Mouse (Mus musculus): ENCODE results near the gene Irak3. TPM values are rescaled to one million over a fixed set of nuclear protein-coding genes. Genes with fewer than 3 reads are reported as not detected.

Irak3 gene
- polyA plus RNA-seq, 1 experiment from 2014 or later, result 0.25 TPM

DNA sequence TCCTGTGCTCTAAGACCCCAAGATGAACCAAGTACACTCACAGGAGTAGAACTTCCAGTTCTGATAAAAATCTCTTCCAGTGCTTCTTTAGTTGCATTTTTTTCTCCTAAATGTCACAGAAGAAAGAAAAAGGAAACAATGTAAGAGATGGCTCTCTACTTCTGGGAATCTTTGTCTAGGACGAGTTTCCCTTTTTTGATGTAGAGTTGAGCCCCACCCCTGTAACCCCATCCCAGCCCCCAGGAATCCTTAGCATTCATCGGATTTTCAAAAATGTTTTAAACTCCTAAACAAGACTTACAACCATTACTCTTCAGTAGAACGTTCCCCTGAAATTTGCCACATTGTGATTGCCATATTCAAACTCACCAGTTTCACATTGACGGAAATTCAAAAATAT, 31.7 kb downstream of the Irak3 start:
- no peaks in the 10 kb centered on the region for H3K36me3 ChIP-seq
- H3K4me1 ChIP-seq (replicated peaks), result no peaks in the 10 kb centered on the region
- no peak overlapping the region for H3K9ac ChIP-seq
- no peak overlapping the region for H3K27ac ChIP-seq (replicated peaks)
- H3K4me3 ChIP-seq, result no peak overlapping the region
- no peak overlapping the region for H3K4me2 ChIP-seq
- H3K9me3 ChIP-seq, result no peaks in the 10 kb centered on the region
- ATAC-seq (ENCODE audit: low FRiP score, low read depth), result no peak
- WGBS, result 73% methylated on average over 4 of the region's 4 CpGs
- H3K27me3 ChIP-seq, result no peaks in the 10 kb centered on the region

DNA sequence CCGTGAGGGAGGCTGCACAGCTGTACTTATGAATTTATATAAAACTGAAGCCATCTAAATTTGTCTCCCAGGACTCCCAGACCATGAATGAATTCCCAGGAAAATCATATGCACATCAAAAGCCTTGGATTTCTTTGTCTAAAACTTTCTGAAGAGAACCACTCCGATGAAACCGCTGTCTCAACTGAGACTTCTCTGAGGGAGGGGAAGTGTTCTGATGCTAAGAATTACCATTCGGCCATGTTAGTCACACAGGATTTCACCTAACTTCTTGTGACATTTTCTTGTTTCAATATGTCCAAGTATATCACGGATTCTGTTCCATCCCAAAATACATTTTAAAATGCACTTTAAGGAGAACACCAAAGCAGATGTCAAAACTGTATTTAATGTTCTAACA, 32.1 kb downstream of the Irak3 start:
- WGBS, result 66% methylated on average over 5 of the region's 5 CpGs
- no peaks in the 10 kb centered on the region for H3K27me3 ChIP-seq
- H3K27ac ChIP-seq (replicated peaks), result no peak overlapping the region
- no peaks in the 10 kb centered on the region for H3K9me3 ChIP-seq
- no peak overlapping the region for H3K4me2 ChIP-seq
- H3K9ac ChIP-seq, result no peak overlapping the region
- no peak for ATAC-seq (ENCODE audit: low FRiP score, low read depth)
- H3K36me3 ChIP-seq, result no peaks in the 10 kb centered on the region
- H3K4me1 ChIP-seq (replicated peaks), result no peaks in the 10 kb centered on the region
- H3K4me3 ChIP-seq, result no peak overlapping the region

DNA sequence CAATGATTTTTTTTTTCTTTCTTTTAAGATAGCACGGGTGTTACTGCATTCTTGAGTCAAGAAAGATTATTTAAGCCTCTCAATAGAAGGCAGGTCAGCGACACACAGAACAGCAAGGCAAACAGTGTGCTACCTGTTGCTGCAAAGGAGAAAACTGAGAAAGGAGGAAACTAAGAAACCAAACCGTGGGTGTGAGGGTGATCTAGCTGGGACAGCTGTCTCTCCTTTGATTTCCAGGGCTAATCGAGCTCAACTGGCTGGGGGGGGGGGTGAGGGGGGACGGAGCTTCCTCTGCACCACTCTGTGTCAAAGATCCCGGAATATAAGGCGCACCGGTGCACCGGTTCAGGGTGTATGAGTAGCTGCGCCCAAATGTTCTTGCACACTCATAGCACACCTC, 32.9 kb downstream of the Irak3 start:
- H3K36me3 ChIP-seq, result no peaks in the 10 kb centered on the region
- H3K9me3 ChIP-seq, result no peaks in the 10 kb centered on the region
- no peaks in the 10 kb centered on the region for H3K27me3 ChIP-seq
- 61% methylated on average over 10 of the region's 10 CpGs for WGBS
- H3K4me3 ChIP-seq, result no peak overlapping the region
- no peak for ATAC-seq (ENCODE audit: low FRiP score, low read depth)
- no peak overlapping the region for H3K4me2 ChIP-seq
- no peak overlapping the region for H3K9ac ChIP-seq
- H3K4me1 ChIP-seq (replicated peaks), result no peaks in the 10 kb centered on the region
- H3K27ac ChIP-seq (replicated peaks), result no peak overlapping the region

DNA sequence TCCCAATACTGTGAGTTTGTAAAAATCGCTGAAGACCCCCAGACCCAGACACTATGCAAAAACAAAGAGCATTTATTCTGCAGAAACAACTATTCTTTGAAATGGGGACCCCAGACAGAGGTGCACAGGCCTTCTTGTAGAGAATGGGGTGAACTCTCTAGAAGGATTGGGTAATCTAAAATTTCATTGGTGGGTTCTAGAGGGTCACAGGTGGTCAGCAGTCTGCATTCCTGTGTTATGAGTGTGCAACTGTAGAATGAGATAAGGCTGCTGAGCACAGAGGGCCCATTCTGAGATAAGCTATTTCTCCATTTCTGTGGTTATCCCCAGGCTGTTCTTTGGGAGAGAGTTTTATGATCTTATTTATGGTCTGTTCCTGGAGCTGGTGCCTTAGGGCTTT, 33.9 kb downstream of the Irak3 start:
- no peaks in the 10 kb centered on the region for H3K4me1 ChIP-seq (replicated peaks)
- H3K9me3 ChIP-seq, result no peaks in the 10 kb centered on the region
- no peak overlapping the region for H3K27ac ChIP-seq (replicated peaks)
- no peak overlapping the region for H3K4me3 ChIP-seq
- WGBS, result 92% methylated on average over 1 of the region's 1 CpGs
- no peaks in the 10 kb centered on the region for H3K36me3 ChIP-seq
- no peaks in the 10 kb centered on the region for H3K27me3 ChIP-seq
- no peak for ATAC-seq (ENCODE audit: low FRiP score, low read depth)
- H3K4me2 ChIP-seq, result no peak overlapping the region
- no peak overlapping the region for H3K9ac ChIP-seq

DNA sequence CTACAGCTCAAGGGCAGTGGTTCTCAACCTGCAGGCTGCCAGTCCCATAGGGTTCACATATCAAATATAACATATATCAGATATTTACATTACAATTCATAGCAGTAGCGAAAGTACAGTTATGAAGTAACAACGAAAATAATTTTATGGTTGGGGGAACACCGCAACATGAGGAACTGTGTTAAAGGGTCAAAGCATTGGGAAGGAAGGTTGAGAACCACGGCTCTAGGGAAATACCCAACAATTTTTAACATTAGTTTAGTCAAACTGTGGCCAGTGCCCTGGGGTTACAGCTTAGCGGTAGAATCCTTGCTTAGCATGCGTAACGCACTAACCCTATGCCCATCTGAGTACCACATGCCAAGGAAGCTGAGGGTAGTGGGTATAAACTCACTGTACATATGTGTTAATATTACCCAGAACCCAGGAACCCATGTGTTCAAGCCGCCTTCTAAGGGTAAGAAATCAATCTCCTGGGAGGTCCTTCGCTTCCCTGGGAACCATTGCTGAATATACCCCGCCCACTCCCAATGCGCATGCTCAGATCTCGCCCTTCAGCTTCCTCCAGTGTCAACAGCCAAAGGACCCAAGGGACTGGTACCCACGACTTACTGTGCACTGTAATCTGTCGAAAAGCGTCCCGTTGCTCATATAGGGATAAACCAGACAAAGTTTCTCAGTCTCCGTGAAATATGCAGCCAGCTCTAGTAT, 36.0 kb downstream of the Irak3 start:
- Histone ChIP-seq H3K27ac (replicated peaks) (no peak overlapping the region), H3K36me3 (no peaks in the 10 kb centered on the region), H3K9ac (no peak overlapping the region), H3K4me3 (no peak overlapping the region), H3K9me3 (no peaks in the 10 kb centered on the region), H3K4me1 (replicated peaks) (no peaks in the 10 kb centered on the region), H3K4me2 (no peak overlapping the region), H3K27me3 (no peaks in the 10 kb centered on the region)
- ATAC-seq (ENCODE audit: low FRiP score, low read depth), result no peak
- WGBS, result 88% methylated on average over 17 of the region's 17 CpGs

DNA sequence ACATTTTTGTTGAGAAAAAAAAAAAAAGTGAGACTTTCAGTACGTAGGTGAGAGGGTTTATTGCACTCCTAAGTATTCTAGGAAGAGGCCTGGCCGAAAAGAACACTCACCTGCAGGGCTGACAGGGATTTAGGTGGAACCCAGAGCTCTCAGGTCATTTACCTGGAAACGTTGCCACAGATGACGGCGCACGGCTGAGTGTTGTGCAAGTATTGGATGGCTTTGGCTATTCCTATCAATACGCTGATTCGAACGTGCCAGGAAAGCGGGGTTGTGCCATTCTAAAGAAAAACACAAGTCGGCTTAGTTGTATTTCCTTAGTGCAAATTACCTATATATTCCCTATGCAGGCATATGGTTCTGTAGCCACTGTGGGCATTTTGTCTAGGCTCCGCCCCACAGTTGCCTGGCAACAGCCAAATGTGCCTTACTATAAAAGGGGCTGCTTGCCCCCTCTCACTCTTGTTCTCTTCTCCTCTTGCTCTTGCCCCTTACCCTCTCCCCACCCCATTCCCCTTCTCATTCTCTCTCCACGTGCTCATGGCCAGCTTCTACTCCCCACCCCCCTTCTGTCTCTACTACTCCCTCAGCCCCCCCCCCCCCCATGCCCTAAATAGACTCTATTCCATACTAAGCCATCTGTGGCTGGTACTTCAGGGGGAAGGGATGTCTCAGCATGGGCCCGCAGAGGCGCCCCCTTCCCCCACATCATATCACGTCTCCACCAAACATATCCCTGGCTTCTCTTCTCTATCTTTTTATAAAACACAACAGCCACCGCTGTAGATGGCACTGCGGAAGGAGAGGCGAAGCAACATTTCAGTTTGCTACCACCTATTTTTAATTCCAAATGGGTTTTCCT, 36.8 kb downstream of the Irak3 start:
- Histone ChIP-seq H3K27ac (replicated peaks) (no peak overlapping the region), H3K4me2 (no peak overlapping the region), H3K9me3 (no peaks in the 10 kb centered on the region), H3K36me3 (no peaks in the 10 kb centered on the region), H3K27me3 (no peaks in the 10 kb centered on the region), H3K9ac (no peak overlapping the region), H3K4me1 (replicated peaks) (no peaks in the 10 kb centered on the region), H3K4me3 (no peak overlapping the region)
- ATAC-seq (ENCODE audit: low FRiP score, low read depth), result no peak
- whole genome bisulfite sequencing, result 84% methylated on average over 19 of the region's 19 CpGs

DNA sequence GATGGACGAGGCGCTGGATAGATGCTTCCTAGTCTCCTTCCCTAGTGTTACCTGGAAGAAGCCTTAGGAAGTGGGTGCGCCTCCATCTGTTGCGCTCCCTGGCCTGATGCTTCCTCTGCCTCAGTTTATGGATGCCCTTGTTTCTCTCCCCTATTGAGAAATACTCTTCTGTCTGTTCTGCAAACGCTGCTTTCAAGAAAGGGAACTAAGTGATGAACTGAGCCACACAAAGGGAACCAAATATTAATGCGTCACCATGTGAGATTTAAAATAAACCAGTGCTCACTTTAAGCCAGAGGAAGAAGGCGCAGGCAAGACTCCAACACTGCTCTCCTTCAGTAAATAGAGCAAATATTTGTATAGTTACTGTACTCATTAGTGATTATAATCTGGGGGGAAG, 38.4 kb downstream of the Irak3 start:
- no peak overlapping the region for H3K4me2 ChIP-seq
- no peak overlapping the region for H3K9ac ChIP-seq
- WGBS, result 93% methylated on average over 7 of the region's 7 CpGs
- H3K27me3 ChIP-seq, result no peaks in the 10 kb centered on the region
- H3K9me3 ChIP-seq, result no peaks in the 10 kb centered on the region
- H3K4me1 ChIP-seq (replicated peaks), result no peaks in the 10 kb centered on the region
- no peak overlapping the region for H3K27ac ChIP-seq (replicated peaks)
- H3K4me3 ChIP-seq, result no peak overlapping the region
- ATAC-seq (ENCODE audit: low FRiP score, low read depth), result no peak
- H3K36me3 ChIP-seq, result no peaks in the 10 kb centered on the region

DNA sequence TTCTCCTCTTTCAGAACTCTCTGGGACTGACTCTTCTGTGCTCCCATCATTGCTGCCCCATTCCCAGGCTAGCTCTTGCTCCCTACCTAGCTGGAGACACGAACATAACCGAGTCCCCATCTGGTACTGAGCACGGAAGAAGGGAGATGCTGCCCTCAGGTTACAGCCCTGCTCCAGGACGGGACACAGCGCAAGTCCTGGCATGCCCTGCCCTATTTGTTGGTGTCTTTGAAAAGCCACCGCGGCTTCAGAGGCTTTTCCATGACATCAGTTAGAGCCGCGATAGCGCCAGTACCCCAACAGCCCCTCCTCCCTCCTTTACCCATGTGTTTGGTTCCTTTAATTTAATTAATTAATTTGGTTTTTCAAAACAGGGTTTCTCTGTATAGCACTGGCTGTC, 39.1 kb downstream of the Irak3 start:
- H3K27me3 ChIP-seq, result no peaks in the 10 kb centered on the region
- no peak overlapping the region for H3K27ac ChIP-seq (replicated peaks)
- 89% methylated on average over 10 of the region's 10 CpGs for WGBS
- no peak overlapping the region for H3K4me2 ChIP-seq
- no peaks in the 10 kb centered on the region for H3K4me1 ChIP-seq (replicated peaks)
- ATAC-seq (ENCODE audit: low FRiP score, low read depth), result no peak
- H3K4me3 ChIP-seq, result no peak overlapping the region
- H3K36me3 ChIP-seq, result no peaks in the 10 kb centered on the region
- no peaks in the 10 kb centered on the region for H3K9me3 ChIP-seq
- no peak overlapping the region for H3K9ac ChIP-seq

DNA sequence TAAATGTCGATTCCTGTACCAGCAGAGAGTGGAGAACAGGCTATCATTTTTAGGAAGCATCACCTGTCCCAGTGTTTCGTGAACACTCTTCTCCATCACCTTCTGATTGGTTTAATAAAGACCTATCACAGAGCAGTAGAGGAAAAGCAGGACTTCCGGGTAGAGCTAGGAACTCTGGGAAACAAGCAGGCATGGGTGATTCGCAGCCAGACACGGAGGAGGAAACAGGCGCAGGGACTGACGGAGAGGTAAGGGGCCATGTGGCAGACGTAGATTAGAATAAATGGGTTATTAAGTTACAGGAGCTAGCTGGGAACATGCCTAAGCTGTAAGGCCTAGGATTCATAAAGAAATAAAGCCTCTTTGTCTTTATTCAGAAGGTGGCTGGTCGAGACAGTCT, 41.4 kb downstream of the Irak3 start:
- no peak overlapping the region for H3K4me2 ChIP-seq
- 86% methylated on average over 9 of the region's 9 CpGs for WGBS
- no peak overlapping the region for H3K4me3 ChIP-seq
- no peak overlapping the region for H3K9ac ChIP-seq
- no peaks in the 10 kb centered on the region for H3K9me3 ChIP-seq
- ATAC-seq (ENCODE audit: low FRiP score, low read depth), result no peak
- H3K36me3 ChIP-seq, result no peaks in the 10 kb centered on the region
- no peak overlapping the region for H3K27ac ChIP-seq (replicated peaks)
- H3K27me3 ChIP-seq, result no peaks in the 10 kb centered on the region
- no peaks in the 10 kb centered on the region for H3K4me1 ChIP-seq (replicated peaks)

DNA sequence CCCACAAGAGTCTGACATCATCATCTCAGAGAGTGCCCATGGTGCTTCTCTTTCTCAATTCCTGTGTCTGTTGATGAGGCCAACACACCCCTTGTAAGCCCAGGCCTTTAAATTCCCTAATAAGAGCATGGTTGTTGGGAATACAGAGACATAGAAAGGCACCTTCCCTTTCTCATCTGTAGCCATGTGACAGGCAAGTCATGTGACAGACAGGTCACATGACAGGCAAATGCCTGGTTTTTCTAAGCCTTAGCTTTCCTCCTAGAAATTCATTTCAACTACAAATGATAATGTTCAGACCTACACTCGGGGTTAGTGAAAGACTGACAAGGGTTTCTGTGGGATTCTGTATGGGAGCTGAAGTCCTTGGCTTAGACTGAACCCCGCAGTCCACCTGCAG, 48.0 kb downstream of the Irak3 start:
- no peak for ATAC-seq (ENCODE audit: low FRiP score, low read depth)
- WGBS, result 96% methylated on average over 2 of the region's 2 CpGs
- Histone ChIP-seq H3K27ac (replicated peaks) (no peak overlapping the region), H3K36me3 (no peaks in the 10 kb centered on the region), H3K27me3 (no peaks in the 10 kb centered on the region), H3K9me3 (no peaks in the 10 kb centered on the region), H3K4me2 (no peak overlapping the region), H3K4me1 (replicated peaks) (no peaks in the 10 kb centered on the region), H3K9ac (no peak overlapping the region), H3K4me3 (no peak overlapping the region)

DNA sequence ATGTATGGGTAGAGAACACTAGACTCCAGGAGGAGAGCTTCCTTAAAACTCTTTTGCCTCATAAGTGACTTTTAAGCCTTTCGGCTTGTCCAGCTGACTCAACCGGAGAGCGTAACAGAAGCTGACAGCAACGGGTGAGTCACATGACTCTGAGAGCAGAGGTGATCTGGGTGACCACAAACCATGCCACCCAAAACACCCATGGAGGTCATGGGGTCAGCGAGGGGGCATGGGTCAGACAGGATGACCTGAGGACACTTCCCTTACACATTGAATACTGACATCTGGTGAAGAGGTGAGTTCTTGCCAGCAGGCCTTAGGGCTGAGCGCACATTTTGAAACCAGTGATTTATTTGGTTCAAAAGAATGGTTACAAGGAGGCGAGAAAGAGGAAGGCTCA, 50.3 kb downstream of the Irak3 start:
- no peak overlapping the region for H3K9ac ChIP-seq
- no peaks in the 10 kb centered on the region for H3K27me3 ChIP-seq
- no peaks in the 10 kb centered on the region for H3K36me3 ChIP-seq
- no peak for ATAC-seq (ENCODE audit: low FRiP score, low read depth)
- no peak overlapping the region for H3K27ac ChIP-seq (replicated peaks)
- 92% methylated on average over 7 of the region's 7 CpGs for WGBS
- H3K4me2 ChIP-seq, result no peak overlapping the region
- H3K4me3 ChIP-seq, result no peak overlapping the region
- no peaks in the 10 kb centered on the region for H3K4me1 ChIP-seq (replicated peaks)
- H3K9me3 ChIP-seq, result no peaks in the 10 kb centered on the region

DNA sequence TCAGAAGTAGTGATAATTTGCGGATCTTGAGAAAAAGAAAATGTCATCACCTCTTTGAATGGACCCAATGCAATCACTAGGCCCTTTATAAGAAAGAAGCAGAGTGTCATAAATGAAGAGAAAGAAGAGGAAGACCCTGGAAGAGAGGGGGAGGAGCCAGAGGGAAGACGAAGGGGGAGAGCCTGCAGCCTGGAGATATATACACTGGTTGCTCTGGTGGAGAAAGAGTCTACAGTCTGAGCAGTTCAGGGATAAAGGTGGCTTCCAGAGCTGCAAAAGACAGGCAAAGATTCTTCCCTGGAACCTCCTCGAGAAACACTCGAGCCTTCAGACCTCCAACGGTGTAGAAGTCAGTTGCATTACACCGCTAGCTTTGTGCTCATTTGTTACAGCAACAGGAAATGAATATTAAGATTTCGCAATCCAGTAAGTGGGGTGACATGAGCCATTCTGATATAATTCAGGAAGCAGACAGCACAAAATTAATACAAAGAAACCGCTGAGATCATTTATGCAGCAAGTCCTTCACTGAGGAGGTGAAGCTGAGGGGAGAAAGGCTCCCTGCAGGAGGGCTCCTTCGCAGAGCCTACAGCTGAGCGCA, 60.9 kb downstream of the Irak3 start:
- WGBS, result 62% methylated on average over 10 of the region's 10 CpGs
- Histone ChIP-seq H3K4me3 (no peak overlapping the region), H3K9ac (no peak overlapping the region), H3K4me1 (replicated peaks) (no peaks in the 10 kb centered on the region), H3K9me3 (peaks cover 3% of the 10 kb centered on the region), H3K27ac (replicated peaks) (no peak overlapping the region), H3K27me3 (no peaks in the 10 kb centered on the region), H3K36me3 (no peaks in the 10 kb centered on the region), H3K4me2 (no peak overlapping the region)
- no peak for ATAC-seq (ENCODE audit: low FRiP score, low read depth)

Measured in hindbrain, embryonic 15.5 days (tissue).